Mouse (Mus musculus): ENCODE data around the gene Cebpz.

DNA sequence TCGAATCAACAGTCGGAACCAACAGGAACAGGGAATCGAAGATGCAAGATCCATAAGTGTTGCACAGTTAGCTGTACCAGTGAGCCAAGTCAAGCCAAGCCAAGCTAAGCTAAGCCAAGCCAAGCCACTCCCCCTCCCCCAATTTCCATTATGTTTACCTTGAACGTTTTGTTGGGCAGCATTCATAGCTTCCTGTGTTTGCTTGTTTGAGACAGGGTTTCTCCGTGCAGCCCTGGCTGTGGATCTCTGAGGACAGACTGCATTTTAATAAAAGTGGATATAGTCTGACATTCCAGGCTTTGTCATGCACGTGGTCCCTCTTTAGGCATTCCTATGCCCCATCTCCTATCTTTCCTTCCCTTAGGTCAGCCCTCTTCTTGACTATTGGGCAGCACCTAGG, 21.1 kb downstream of the Cebpz start:
- TF ChIP-seq CTCF (conservative IDR thresholded peaks at IDR 0.05; ENCODE audit: insufficient read depth, insufficient read length, low read depth, low read length) (no peak), POLR2A (IDR thresholded peaks at IDR 0.05; ENCODE audit: low read depth, low read length) (no peak)

Data from kidney, adult 2 months (tissue).